Mouse (Mus musculus): ENCODE data around the gene Anapc16.
"Not testable (repeated sequence)": the region's sequence is repeated elsewhere in the genome, so short reads cannot be mapped to it uniquely, and the experiment has no call there.

Anapc16 gene

DNA sequence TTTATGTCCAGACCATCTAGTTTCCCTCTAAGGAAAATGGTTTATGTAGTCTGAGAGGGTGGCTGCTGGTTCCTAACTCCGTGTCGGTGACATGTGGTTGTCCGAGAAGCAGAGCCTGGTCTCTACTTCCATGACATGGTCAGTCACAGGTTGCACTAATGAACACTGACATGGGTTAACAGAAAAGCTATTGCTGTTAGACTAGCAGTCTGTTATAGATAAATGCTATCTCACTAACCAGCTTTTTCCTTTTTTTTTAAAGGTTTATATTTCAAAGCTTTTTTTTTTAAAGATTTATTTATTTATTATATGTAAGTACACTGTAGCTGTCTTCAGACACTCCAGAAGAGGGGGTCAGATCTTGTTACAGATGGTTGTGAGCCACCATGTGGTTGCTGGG, 3.9 kb downstream of the Anapc16 start:
- DNase-seq, result no peak

DNA sequence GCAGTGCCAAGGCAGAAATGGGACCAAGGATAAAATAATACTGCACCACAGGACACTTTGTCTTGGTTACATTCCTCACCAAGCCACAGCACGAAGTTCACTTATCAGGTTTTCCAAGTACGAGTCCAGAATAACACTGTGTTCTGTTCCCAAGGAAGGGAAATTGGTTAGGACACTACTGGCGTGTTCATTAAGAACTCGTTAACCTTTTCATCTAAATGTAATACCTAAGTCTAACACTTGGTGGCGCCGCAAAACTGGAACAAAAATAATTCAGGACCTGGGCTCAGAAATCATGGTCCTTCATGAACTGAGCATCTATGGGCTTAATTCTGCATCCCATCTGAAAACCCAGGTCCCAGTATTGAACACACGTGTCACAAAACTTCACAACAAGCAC, 5.3 kb downstream of the Anapc16 start:
- peak; percentile 23 for DNase-seq

DNA sequence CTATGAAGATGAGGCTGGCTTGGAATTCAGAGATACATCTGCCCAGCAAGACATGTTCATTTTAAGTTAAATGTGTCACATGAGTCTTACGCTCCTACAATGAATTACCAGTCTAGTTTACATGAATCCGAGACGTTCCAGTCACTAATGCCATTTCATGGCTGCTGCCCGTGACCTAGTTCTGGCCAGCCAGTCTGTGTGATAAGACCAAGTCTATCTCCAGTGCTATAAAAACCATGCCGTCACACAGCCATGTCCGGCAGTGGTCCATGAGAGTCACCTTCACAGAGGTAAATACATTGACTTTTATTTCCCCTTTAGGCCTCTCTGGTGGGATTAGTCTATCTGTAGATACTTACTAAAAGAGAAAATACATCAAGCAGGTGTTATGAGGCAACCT, 7.0 kb downstream of the Anapc16 start:
- no peak for DNase-seq

DNA sequence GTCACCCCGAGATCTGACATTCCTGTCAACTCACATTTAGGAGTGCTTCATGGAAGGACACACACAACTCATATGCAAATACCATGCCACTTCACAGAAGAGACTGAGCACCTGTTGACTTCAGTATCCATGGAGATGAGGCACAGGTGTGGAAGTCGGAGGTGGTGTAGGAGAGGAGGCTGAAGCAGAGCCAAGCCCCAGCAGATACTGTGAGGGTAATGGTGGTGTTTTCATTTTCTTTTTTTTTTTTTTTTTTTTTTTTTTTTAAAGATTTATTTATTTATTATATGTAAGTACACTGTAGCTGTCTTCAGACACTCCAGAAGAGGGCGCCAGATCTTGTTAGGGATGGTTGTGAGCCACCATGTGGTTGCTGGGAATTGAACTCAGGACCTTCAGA, 9.1 kb downstream of the Anapc16 start:
- not testable (repeated sequence) for DNase-seq

DNA sequence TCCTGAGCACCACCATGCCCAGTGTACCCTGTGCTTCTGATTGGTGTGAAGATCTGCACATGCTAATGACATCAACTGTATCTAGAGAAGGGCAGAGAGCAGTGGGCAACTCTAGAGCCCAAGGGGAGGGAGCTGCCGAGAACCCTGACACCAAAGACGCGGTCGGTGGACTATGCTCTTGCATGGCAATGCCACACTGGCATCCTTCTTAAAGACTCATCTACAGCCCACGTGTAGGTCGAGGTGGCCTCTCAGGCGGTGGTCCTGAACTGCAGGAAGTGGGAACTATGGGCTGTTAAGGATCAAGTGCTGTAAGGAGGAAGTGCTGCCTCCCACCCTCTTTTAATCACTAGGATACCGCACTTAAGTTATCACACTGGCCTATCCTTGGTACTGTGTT, 10.9 kb downstream of the Anapc16 start:
- DNase-seq, result no peak

DNA sequence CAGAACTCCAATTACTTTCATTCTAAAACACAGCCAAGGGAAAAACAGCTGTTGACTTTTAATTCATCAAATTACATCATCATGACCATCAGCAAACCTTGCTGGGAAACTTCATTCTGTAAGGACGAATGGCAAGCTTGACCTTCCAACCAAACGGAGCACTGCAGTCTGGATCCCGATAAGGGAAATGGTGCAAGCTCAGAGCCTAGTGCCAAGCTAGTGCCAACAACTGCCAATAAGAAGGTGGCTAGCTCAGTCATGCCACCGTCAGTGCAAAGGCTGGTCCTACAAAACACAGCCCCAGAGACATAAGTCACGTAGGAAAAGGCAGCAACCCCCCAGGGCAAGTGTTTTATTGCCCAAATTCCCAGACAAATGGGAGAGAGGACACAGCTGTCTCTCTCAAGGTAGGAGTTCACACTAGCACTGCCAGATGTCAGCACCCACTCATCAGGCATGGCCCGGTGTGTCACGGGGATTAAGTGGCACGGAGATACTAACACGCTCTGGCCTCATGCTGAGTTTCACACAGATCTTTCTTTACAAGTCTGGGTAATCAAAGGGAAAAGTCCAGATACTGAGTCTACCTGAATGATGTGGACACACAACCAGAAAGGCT, 11.6 kb downstream of the Anapc16 start:
- no peak for DNase-seq

DNA sequence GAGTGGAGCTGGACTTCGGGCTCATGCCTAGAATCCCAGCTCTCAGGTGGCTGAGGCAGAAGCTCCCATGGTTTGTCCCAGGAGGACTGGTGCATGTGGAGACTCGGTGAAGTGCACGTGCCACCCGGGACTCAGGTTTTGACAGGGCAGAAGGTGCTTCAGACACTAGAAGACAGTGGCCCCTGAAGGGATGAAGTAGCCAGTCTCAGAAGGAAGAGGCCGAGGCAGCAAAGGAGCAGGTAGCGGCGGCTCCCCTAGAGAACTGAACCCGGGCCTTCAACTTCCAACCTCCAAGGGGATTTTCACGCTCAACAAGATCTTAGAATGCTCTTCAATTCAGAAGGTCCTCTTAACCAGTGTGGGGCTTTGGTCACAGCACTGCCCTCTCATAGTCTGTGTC, 12.5 kb downstream of the Anapc16 start:
- no peak for DNase-seq

DNA sequence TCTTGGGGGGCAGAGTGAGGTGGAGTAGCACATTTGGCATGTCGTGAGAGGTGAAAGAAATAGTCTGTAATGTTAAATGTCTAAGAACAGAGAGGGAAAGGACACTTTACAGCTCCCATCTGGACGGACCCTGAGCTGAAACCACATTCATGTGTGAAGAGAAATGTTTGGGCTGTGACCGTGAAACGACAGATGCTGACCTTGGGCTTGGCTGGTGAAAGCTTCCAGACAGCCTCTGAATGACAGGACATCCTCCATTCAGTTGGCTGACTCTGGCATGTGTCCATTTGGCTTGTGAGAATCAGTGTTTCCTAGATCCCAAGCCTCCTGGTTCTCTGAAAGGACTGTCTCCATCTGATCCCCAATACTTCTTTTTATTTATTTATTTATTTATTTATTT, 14.9 kb downstream of the Anapc16 start:
- no peak for DNase-seq

DNA sequence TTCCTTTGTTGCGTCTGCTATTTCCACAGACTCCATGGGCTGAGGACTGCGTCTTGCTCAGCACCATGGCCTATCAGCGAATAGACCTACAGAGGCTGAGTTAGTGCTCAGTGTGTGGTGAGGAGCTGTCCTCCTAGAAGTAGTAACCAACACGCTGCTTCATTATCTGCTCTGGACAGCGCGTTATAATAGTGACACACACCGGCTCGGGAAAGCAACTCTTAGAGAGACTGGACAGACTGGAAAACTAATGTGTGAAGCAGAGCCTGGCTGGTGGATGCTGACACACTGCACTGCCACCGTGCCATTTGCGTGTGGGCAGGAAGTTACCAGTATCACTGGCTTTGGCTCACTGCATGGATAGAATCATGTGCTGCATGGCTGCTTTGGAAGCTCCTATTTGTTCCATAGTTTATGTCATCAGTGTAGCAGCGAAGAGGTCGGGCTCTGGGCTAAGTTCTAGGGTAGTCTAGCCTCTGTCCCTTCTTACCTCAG, 20.5 kb downstream of the Anapc16 start:
- no peak for DNase-seq

DNA sequence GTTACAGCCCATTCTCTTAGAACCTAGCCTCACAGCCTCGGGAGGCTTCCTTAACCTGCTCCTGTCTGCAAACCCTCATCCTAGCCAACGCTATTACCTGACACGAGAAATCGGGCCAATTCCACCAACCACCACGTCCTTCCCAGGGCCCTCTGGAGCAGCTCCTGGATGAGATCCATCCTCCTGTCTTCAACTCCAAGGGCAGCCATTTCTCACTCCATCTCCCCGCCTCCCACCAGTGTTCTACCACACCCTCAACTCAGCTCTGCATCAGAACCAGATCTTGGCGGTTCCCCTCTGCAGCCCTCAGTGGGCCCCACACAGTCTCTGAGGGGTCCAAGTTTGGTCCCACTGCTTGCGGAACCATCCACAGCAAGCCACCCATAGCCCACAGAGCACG, 21.1 kb downstream of the Anapc16 start:
- no peak for DNase-seq

DNA sequence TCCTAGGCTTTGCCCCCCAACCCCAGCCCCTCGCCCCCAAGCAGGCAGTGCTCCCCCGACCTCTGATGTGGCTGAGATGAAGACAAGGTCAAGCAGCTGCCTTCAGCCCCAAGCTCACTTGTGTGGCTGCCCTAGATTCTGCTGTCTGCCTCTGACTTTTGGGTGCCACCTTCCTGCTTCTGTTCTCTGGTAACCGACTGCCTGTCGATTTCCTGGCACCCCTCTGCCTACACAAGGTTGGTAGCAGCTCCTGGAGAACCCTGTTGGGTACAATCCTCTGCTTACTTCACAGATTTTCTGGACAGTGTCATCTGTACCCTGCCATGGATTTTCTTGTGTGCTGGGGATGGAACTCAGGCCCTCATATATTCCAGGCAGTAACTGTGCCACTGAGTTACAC, 21.6 kb downstream of the Anapc16 start:
- no peak for DNase-seq

DNA sequence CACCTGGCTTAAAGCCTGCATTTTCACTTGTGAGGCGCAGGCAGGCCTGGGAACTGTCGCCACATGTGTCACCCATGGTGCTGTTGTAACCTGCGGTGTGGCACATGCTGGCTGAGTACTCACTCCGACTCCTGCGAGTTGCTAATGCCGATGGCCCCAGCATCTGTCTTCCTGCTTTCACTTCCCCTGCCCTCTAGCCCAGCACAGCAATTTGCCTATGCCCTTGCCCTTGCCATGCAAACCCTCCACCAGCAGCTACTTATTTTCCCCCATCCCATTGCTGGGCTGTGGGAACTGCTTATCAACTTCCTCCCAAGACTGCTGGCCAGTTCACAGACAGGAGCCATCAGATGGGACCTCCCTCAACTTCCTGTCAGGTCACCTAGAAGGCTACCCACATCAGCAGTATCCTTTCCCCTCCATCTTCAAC, 22.1 kb downstream of the Anapc16 start:
- DNase-seq, result peak; percentile 37

DNA sequence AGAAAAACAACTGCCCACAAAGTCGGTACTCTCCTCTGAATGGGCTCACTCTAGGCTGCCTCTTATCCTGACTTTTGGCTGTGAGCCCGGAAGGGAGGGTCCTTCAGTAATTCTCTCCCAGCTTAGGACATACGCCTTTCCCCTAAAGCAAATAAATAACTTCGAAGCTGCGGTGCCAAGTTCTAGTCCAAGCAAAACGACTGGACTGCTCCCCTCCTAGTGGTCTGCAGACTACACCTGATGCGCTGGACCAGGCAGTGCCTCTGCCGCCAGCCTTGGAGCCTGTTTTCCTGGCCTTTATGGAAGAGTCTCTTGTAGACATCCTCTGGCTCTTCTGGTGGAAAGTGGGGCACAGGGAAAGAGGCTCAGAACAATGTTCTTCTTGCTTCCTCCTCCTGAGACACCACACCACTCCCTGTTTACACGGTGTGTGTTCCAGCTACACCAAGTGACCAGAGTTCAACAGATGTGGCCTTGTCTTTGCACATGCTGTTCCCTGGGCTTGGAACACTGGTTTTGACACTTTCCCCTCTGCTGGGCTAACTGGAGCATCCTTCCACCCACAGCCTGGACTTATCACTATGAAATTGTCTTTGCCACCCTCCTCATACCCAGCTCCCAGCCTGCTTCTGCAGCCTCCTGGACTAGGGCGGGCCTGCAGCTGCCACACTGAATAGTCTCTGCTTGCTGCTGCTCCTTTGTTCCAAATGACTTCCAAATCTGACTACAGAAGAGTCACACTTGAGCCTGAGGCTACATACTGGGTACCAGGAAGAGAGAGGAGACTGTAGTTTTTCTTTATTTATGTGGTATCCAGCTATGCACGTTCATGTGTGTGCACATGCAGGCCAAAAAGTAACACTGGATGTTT, 23.8 kb downstream of the Anapc16 start:
- DNase-seq, result no peak

DNA sequence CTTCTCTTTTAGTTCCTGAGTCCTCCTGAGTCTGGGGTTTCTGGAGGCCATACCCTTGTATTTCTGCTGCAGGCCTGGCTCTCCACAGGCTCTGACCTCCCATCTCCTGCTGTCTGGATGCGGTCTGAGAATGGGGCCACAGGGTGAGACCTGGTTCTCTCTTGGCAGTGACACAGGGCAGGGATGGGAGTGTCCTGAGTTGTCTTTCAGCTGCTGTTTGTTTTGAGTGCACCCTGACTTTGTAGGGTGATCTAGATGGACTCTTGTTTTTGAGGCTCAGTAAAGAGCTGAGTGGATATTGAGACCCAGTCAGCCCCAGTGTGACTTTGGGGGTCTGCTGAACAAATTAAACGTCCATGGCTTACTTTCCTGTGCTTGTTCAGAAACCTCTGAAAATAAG, 24.5 kb downstream of the Anapc16 start:
- no peak for DNase-seq

DNA sequence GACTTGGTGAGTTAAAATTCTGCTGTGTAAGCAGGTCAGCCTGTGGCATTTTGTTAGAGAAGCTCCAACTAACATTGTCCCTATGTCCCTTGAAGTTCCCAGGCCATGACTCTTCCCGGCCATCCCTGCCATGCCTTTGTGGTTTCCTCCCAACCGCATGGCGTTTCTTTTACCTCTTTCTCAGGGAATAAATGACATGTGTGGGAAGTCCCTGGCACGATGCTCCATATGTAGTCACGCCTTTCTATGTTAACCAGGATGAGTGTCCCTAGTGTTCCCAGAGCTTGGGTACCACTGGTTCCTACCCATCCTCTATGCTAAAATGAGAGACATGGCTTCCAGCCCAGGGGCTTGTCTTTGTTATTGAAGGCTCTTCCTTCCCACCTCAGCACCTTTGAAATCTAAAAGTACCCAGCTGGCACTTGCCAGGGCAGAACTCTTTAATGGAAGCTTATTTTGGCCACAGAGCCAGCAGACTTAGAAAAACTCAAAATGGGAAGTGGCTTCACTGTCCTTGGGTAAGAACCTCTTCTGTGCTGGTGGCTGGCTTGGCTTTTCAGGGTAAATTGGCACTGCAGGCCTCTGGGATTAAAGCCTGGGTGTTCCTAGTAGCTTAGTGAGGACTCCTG, 25.1 kb downstream of the Anapc16 start:
- DNase-seq, result no peak

DNA sequence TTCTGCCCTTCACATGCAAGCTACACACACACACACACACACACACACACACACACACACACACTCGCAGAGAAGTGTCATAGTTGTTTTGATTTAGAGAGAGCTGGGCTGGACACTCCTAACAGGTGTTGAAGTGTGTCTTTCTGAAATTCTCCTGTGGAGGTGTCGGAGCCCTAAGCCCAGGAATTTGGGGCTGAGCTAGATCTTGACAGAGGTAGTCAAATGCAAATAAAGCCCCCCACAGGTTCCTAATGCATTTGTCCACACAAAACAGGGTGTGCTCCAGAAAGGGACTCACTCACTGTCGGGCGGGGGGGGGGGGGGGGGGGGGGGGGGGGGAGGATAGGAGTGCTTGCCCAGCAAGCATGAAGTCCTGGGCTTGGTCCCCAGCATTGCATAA, 25.8 kb downstream of the Anapc16 start:
- DNase-seq, result no peak

DNA sequence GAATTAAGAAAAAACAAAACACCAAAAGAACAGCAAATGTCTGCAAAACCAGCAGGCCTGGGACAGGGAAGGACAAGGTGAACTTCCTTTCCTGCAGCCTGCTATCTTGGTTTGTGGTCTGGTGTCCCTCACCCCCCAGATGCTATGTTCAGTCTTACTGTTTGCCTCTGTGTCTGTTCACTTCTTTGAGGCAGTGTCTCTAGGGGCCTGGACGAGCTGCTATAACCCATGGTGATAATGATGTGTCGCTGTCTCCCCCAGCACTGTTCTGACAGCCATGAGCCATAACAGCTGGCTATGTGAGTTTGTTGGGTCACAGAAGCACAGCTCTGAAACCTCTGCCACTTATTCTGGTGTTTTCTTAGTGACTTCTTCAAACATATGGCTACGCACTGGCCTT, 28.1 kb downstream of the Anapc16 start:
- no peak for DNase-seq

DNA sequence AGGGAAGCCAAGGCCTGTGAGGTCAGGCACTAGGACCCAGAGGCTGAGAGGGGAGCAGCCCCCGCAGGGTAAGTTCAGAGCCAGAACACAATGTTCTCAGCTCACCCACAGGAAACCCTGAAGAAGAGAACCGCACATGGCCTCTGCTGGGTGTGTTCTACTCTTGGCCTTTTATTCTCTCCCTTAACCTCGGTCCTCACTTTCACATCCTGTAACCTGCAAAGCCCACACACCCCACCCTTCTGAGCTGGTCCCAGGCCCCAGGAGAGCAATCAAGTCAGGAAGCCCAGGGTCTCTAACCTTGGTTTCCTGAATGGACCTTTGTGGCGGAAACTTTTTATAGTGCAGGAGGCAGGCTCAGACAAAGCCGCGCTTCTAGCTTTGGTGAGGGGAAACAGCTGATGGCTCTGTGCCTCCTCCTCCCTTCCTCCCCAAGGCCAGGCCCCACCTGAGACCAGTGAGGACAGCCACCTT, 28.7 kb downstream of the Anapc16 start:
- peak; percentile 21 for DNase-seq

DNA sequence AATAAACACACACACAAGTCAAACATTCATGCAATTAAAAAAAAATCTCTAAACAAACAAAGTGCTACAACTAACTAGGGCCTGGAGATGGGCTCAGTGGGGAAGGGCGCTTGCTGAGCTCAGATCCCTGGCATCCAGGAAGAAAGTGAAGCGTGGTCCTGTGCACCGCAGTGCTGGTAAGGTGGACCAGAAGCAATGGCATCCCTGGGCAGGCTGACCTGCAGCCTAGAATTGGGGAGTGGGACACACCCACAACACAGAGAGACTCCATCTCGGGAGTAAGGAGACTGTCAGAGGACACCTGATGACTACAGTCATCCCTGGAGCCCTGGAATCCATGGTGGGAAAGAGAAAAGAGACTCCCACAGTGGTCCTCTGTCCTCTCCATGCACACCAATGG, 29.5 kb downstream of the Anapc16 start:
- no peak for DNase-seq

DNA sequence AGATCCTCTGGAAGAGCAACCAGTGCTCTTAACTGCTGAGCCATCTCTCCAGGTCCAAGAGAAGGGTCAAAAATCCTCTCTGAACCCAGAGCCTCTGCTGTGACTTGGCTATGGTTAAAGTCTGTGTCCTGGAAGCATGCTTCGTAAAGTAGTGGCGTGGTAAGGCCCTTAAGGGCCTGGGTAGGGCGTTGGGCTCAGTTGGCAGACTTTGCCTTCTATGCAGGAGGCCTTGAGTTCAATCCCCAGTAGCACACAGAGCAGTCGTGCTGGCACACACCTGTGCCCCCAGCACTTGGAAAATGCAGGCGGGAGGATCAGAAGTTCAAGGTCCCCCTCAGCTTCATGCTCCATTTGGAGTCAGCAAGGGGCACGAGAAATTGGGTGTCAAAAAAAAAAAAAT, 29.9 kb downstream of the Anapc16 start:
- no peak for DNase-seq

DNA sequence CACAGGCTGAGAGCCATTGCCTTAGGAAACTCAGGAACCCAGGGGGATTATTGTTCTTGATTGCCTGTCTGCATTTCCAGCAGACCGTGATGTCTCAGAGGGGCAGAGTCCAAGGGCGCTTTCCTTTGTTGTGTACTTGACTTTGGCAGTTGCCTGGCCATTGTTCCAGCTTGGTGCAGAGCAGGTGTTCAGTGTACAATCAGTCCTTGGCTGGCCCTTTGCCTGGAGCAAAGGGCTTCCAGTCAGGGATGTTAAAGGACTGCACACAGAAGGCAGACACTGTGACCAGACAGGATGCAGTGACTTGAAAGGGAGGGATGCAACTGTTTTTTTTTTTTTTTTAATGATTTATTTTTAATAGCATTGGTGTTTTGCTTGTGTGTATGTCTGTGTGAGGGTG, 30.4 kb downstream of the Anapc16 start:
- DNase-seq, result no peak

DNA sequence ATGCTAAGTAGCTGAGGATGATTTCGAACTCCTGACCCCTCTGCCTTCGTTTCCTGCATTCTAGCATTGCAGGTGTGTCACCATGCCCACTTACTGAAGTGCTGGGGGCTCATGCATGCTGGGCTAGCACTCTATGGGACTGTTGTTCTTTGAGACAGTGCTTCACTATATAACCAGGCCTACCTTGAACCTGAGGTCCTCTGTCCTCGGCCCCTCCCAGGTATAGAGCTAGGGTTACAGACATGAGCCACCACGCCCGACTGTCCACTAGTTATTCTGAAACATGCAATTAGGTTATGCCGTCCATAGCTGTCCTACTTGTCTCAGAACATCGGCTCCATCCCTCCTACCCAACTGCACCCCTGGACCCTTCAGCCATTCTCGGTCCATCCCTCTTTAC, 31.1 kb downstream of the Anapc16 start:
- DNase-seq, result no peak

DNA sequence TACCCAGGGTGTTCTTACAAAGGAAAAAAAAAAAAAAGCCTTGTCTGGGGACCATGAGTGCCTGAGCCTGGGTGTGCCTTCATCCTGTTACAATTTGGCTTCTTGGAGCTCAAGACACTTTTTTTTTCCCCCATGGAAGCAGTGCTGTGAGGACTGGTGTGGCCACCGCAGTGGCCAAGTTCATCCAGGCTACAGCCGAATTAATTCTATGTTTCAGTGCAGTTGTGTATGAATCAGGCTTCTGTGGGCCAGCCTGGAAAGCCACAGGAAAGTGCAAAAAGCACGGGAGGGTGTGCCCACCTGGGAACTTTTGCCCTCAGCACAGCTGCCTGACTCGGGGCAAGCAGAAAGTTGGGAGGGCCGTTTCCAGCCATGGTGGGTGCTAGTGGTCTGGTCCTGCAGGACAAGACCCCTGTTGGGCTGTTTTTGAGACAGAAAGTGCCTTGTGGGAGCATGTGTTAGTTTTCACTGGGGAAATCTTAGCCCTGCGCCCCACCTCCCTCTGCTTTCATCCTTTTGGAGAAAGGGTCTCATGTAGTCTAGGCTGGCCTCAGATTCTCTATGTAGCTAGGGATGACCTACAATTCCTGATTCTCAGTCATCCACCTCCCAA, 32.4 kb downstream of the Anapc16 start:
- no peak for DNase-seq
